Comparison of ENCODE assay signal across 11 mouse cellular contexts in the genomic region with DNA sequence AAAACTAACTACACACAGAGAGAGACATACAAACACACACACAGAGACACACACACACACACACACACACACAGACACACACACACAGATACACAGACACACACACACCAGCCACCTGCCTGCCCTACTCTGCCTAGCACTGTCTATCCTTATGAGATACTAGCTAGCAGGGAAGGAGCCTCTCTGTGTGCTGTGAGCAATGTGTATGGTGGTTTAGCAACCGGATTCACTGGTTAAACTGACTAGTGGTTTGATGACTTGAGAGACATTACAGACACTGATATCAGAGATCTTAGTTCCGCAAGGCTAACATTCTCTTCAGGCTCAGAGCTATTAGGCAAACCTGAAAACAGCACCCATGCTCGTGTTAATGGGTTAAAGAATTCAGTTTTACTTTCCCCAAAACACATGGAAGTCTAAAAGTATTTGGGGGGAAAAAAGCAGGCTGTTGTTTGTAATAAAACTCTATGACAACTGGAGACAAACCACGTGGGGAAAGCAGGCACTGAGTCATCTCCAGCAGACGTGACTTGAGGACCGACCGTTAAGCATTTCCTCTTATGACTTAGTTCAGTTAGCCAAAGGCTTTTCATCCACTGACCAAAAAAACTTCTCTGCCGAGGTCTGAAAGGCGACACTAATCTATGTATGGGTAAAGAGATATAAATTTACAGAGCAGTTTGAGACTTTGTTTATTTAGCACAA. TPM values are rescaled to one million over a fixed set of nuclear protein-coding genes. Genes with fewer than 3 reads are reported as not detected.
DNase-seq lines count a peak whose midpoint lies in the region; ATAC-seq and TF ChIP-seq lines count a peak whose summit lies in the region.
"Had no signal": no experiment of that assay in that cellular context is flagged by ENCODE, and none has a peak within 500 bp of the region (broad histone marks: within the 10 kb centered on the region; RNA-seq: fewer than 3 reads in every experiment).

No protein-coding gene starts in this region.

- no peaks in the 10 kb centered on the region for H3K36me3 ChIP-seq in liver, postnatal 0 days (replicated peaks; ENCODE audit: insufficient read depth, low read length)
- H3K36me3 ChIP-seq in liver, embryonic 11.5 days (ENCODE audit: control insufficient read depth, insufficient read depth, low read length) = no peaks in the 10 kb centered on the region
- H3K36me3 ChIP-seq in MEL (ENCODE audit: control insufficient read depth in 1 of 2, insufficient read depth in 2 of 2, low read length in 2 of 2) = no peaks in the 10 kb centered on the region
- H3K36me3 ChIP-seq in splenic B cell, adult 2 months (ENCODE audit: control insufficient read depth, insufficient read depth, low read length, poor library complexity, severe bottlenecking) = no peaks in the 10 kb centered on the region
- H3K36me3 ChIP-seq: G1E had no signal

- no peak overlapping the region for H3K9ac ChIP-seq in liver, postnatal 0 days (replicated peaks)
- H3K9ac ChIP-seq in liver, embryonic 11.5 days (ENCODE audit: low read depth, low read length) = no peak overlapping the region
- H3K9ac ChIP-seq in MEL (ENCODE audit: control insufficient read depth, low read depth, low read length, poor library complexity, severe bottlenecking) = no peak overlapping the region

- no peak for TF ChIP-seq POLR2A in MEL (IDR thresholded peaks at IDR 0.05; ENCODE audit: control insufficient read depth in 1 of 2, insufficient read depth in 1 of 2, low read depth in 1 of 2, low read length in 2 of 2, poor library complexity in 1 of 2)

- peak; percentile 12 for DNase-seq in liver, postnatal 0 days
- no peak for DNase-seq in liver, embryonic 11.5 days (ENCODE audit: low spot score)
- DNase-seq in MEL (ENCODE audit: low read depth, low spot score) = peak; percentile 6
- DNase-seq in lung, postnatal 36 days = peak; percentile 30
- peak; percentile 18 for DNase-seq in splenic B cell, adult 2 months (ENCODE audit: low read depth, low spot score)
- DNase-seq in cerebellum, postnatal 25 days = no peak
- DNase-seq in adrenal gland, adult 18-20 months (ENCODE audit: low spot score in 2 of 2) = no peak
- DNase-seq: kidney, adult 2 months had no signal

- no peaks in the 10 kb centered on the region for H3K9me3 ChIP-seq in liver, postnatal 0 days (ENCODE audit: low read length)
- H3K9me3 ChIP-seq in liver, embryonic 11.5 days (ENCODE audit: control insufficient read depth, low read length) = no peaks in the 10 kb centered on the region
- H3K9me3 ChIP-seq in MEL (replicated peaks; ENCODE audit: insufficient read depth, low read length) = no peaks in the 10 kb centered on the region
- H3K9me3 ChIP-seq: G1E had no signal

- no peak for TF ChIP-seq EP300 in liver, postnatal 0 days (IDR thresholded peaks at IDR 0.05; ENCODE audit: low read depth)
- TF ChIP-seq EP300 in MEL (IDR thresholded peaks at IDR 0.05; ENCODE audit: low read depth in 1 of 2, low read length in 2 of 2) = no peak

- no peak for TF ChIP-seq RAD21 in MEL (IDR thresholded peaks at IDR 0.05; ENCODE audit: low read depth, low read length)

- WGBS in liver, postnatal 0 days (ENCODE audit: insufficient replicate concordance) = 21% methylated on average over 9 of the region's 9 CpGs
- 42% methylated on average over 9 of the region's 9 CpGs for WGBS in liver, embryonic 11.5 days

- no peak for ATAC-seq in liver, postnatal 0 days
- ATAC-seq in liver, embryonic 11.5 days (replicated peaks; ENCODE audit: low FRiP score) = no peak
- ATAC-seq: activated CD4-positive, CD25-positive, alpha-beta regulatory T cell, adult 4 months had no signal

- H3K4me1 ChIP-seq in liver, postnatal 0 days (ENCODE audit: insufficient read depth) = 0 out of 2 replicates have a peak, but pooled peaks cover 4% of the 10 kb centered on the region
- no peaks in the 10 kb centered on the region for H3K4me1 ChIP-seq in liver, embryonic 11.5 days (replicated peaks; ENCODE audit: control insufficient read depth, insufficient read depth, low read length)
- H3K4me1 ChIP-seq in MEL (ENCODE audit: control insufficient read depth in 1 of 2, insufficient read depth in 2 of 2, low read length in 2 of 2) = no peaks in the 10 kb centered on the region

- no peaks in the 10 kb centered on the region for H3K79me2 ChIP-seq in MEL (ENCODE audit: control insufficient read depth, insufficient read depth, low read length, poor library complexity)

- H3K4me2 ChIP-seq in liver, postnatal 0 days (ENCODE audit: low read depth, low read length) = no peak overlapping the region; the same call in 1 of the 2 replicates
- no peak overlapping the region for H3K4me2 ChIP-seq in liver, embryonic 11.5 days

- TF ChIP-seq CTCF in liver, postnatal 0 days (IDR thresholded peaks at IDR 0.05; ENCODE audit: low read depth) = no peak
- no peak for TF ChIP-seq CTCF in MEL (IDR thresholded peaks at IDR 0.05 in 2 of 3, conservative IDR thresholded peaks at IDR 0.05 in 1 of 3; ENCODE audit: control insufficient read depth in 1 of 3, insufficient read depth in 1 of 3, low read depth in 2 of 3, low read length in 3 of 3, poor library complexity in 1 of 3, severe bottlenecking in 1 of 3)

- 0 out of 2 replicates have a peak overlapping the region, but pooled peaks have one; percentile 13 for H3K27ac ChIP-seq in liver, postnatal 0 days (ENCODE audit: low read depth)
- no peak overlapping the region for H3K27ac ChIP-seq in liver, embryonic 11.5 days (ENCODE audit: low read depth, low read length)
- H3K27ac ChIP-seq in MEL (ENCODE audit: control insufficient read depth, low read depth, low read length) = no peak overlapping the region

- no peak overlapping the region for H3K4me3 ChIP-seq in liver, postnatal 0 days (ENCODE audit: low read depth, low read length)
- no peak overlapping the region for H3K4me3 ChIP-seq in liver, embryonic 11.5 days (ENCODE audit: low read depth, low read length)
- H3K4me3 ChIP-seq in MEL (ENCODE audit: control insufficient read depth in 1 of 2, insufficient read depth in 1 of 2, low read depth in 2 of 2, low read length in 2 of 2) = no peak overlapping the region

- H3K27me3 ChIP-seq in liver, postnatal 0 days (ENCODE audit: insufficient read depth, low read length) = no peaks in the 10 kb centered on the region
- no peaks in the 10 kb centered on the region for H3K27me3 ChIP-seq in liver, embryonic 11.5 days (replicated peaks; ENCODE audit: control insufficient read depth, insufficient read depth, low read length)
- no peaks in the 10 kb centered on the region for H3K27me3 ChIP-seq in MEL (ENCODE audit: control insufficient read depth in 1 of 2, insufficient read depth in 2 of 2, low read length in 2 of 2)
- no peaks in the 10 kb centered on the region for H3K27me3 ChIP-seq in splenic B cell, adult 2 months (ENCODE audit: control insufficient read depth, insufficient read depth, low read length, poor library complexity, severe bottlenecking)

TF ChIP-seq in MEL, 35 proteins besides CTCF, POLR2A, EP300 and RAD21:
- TF ChIP-seq ELF1 (IDR thresholded peaks at IDR 0.05; ENCODE audit: low read depth, low read length) = no peak
- no peak for TF ChIP-seq MYB (IDR thresholded peaks at IDR 0.05; ENCODE audit: low read depth, low read length)
- TF ChIP-seq ZKSCAN1 (IDR thresholded peaks at IDR 0.05; ENCODE audit: low read depth, low read length) = no peak
- TF ChIP-seq ZC3H11A (IDR thresholded peaks at IDR 0.05; ENCODE audit: low read depth, low read length) = no peak
TF ChIP-seq in MEL: peak in this region for 0.

RNA-seq across cellular contexts. Expression of gene Gpr141, which starts 30.7 kb away (rescaled TPM):
- polyA plus RNA-seq in liver, postnatal 0 days (2015; fragmentation: Nextera tagmentation; extraction: Ambion mirVana) = 3.2 and 3.5 TPM in 2 replicates
- polyA plus RNA-seq in liver, embryonic 11.5 days (2014; fragmentation: Nextera tagmentation; extraction: Ambion mirVana) = 1.1 and 1.2 TPM in 2 replicates
- total RNA-seq in MEL (2012; rRNA removed) = not detected in 2 replicates
- not detected for polyA plus RNA-seq in MEL (2012; ENCODE audit: insufficient read depth in 1 of 2, insufficient read length in 2 of 2, low read depth in 1 of 2, low replicate concordance in 2 of 2, missing spikeins in 1 of 2)
- 1 to 10 TPM in 1 of 2 experiments, under 1 TPM in 1; 0.70 to 1.1 TPM for total RNA-seq in adrenal gland, adult 18-20 months (2021)
- total RNA-seq: layer of hippocampus, adult 18-20 months had no signal
- polyA plus RNA-seq: activated CD4-positive, CD25-positive, alpha-beta regulatory T cell, adult 4 months; G1E had no signal

Comparison
In these comparisons a context has a peak if more than half of its experiments do, and no peak if none do; other contexts are left out.
1. DNase-seq: peak in liver, postnatal 0 days (single experiment), MEL (single experiment), lung, postnatal 36 days (single experiment) and splenic B cell, adult 2 months (single experiment); none in liver, embryonic 11.5 days (single experiment), cerebellum, postnatal 25 days (0 of 2) and adrenal gland, adult 18-20 months (0 of 2).